Mouse (Mus musculus) myocyte (in vitro differentiated cells): ENCODE data around the gene Mcrip1.

Experiments
- E2F4 ChIP-seq: IDR thresholded peaks from one replicate; pipeline ENCODE4 v1.6.1; 2011; ENCODE audit warnings: mild to moderate bottlenecking, control low read depth, moderate library complexity; ENCODE audit not compliant: insufficient read depth
- MYOG ChIP-seq, 3 experiments: IDR thresholded peaks; one replicate each; pipeline ENCODE4 v1.6.1; 2011; ENCODE audit warnings: control low read depth in 2 of 3, low read depth in 2 of 3, mild to moderate bottlenecking in 2 of 3; ENCODE audit not compliant: insufficient read length in 2 of 3, control insufficient read depth in 1 of 3, insufficient read depth in 1 of 3
- POLR2A ChIP-seq: IDR thresholded peaks from one replicate; pipeline ENCODE4 v1.6.1; 2011; ENCODE audit warnings: low read depth, mild to moderate bottlenecking, control low read depth, moderate library complexity; ENCODE audit not compliant: insufficient read length
- POLR2AphosphoS2 ChIP-seq: IDR thresholded peaks from one replicate; pipeline ENCODE4 v1.6.1; 2011; ENCODE audit warnings: low read depth, control low read depth; ENCODE audit not compliant: insufficient read length
- SRF ChIP-seq: IDR thresholded peaks from one replicate; pipeline ENCODE4 v1.6.1; 2011; ENCODE audit warnings: low read depth; ENCODE audit not compliant: control insufficient read depth, insufficient read length
- TCF12 ChIP-seq: IDR thresholded peaks from one replicate; pipeline ENCODE4 v1.6.1; 2011; ENCODE audit warnings: mild to moderate bottlenecking, control low read depth; ENCODE audit not compliant: poor library complexity, insufficient read depth, severe bottlenecking
- TCF3 ChIP-seq: IDR thresholded peaks from one replicate; pipeline ENCODE4 v1.6.1; 2011; ENCODE audit warnings: low read depth, control low read depth; ENCODE audit not compliant: insufficient read length
- USF1 ChIP-seq: IDR thresholded peaks from one replicate; pipeline ENCODE4 v1.6.1; 2011; ENCODE audit warnings: low read depth, mild to moderate bottlenecking, control low read depth, moderate library complexity

DNA sequence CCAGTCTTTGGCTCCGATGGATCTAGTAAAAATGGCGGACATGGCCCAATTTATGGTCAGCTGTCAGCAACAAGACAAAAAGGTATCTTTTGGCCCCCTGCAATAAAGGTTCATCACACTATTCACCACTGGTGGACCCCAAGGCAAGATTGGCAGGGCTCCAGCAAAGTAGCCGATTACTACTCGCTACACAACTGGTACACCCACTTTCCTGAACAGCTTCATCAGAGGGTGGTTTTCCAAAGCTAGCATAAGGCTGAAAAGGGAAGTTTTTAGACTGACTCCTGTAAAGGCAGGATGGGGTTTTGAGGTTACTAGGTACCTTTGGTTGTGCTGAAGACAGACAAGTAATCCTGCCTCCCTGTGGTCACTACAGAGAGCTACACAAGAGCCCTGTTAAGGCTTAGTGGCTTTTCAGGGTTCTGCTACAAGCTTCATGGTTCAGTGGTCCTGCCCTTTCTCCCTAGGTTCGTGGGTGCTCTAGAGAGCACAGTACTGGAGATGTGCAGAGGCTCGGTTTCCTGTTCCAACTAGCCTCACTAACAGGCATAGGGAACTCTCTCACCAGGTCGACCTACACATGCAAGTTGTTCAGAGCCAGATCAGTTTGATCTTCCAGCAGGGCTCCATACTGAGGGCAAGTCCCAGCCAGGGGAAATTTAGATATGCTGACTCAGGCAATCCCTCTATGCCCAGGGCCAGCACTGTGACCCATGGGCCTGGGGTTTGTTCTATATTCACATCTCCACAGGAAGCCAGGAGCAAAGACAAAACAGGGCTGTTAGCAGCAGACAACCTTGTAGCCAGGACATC is 27.9 kb upstream of the Mcrip1 start:
- TF ChIP-seq POLR2A (no peak), E2F4 (no peak), MYOG (IDR thresholded peaks at IDR 0.05; ENCODE audit: control insufficient read depth in 1 of 3, insufficient read depth in 1 of 3, insufficient read length in 2 of 3, low read depth in 2 of 3) (no peak), SRF (no peak), POLR2AphosphoS2 (peak; percentile 8), TCF3 (no peak), TCF12 (no peak), USF1 (no peak)
